Mouse (Mus musculus) midbrain, embryonic 11.5 days (tissue): ENCODE results near the gene Nek6. TPM values are rescaled to one million over a fixed set of nuclear protein-coding genes. Genes with fewer than 3 reads are reported as not detected.

Experiments
- ATAC-seq: fragments of 200-750 bp; cut with Nextera tagmentation; 2 replicates; pipeline ENCODE4 v1.8.0; 2017; ENCODE audit warnings: moderate TSS enrichment, moderate library complexity; ENCODE audit not compliant: low FRiP score
- DNase-seq: peaks from one replicate; pipeline ENCODE4 v3.0.0; 2015; ENCODE audit warnings: low spot score; ENCODE audit errors: missing footprints
- H3K27ac ChIP-seq: fragments of 300-500 bp; sonication (generic); 2 replicates; pipeline ENCODE4 v1.5.1; 2014; ENCODE audit warnings: low read depth, low read length
- H3K27me3 ChIP-seq: fragments of 300-500 bp; sonication (generic); 2 replicates; pipeline ENCODE4 v1.6.1; 2014; ENCODE audit warnings: mild to moderate bottlenecking, low read length, moderate library complexity, mixed read lengths; ENCODE audit not compliant: control insufficient read depth, insufficient read depth
- H3K36me3 ChIP-seq: fragments of 300-500 bp; sonication (generic); 2 replicates; pipeline ENCODE4 v1.6.1; 2014; ENCODE audit warnings: mild to moderate bottlenecking, low read length, moderate library complexity, mixed read lengths; ENCODE audit not compliant: control insufficient read depth, insufficient read depth
- H3K4me1 ChIP-seq: fragments of 300-500 bp; sonication (generic); 2 replicates; pipeline ENCODE4 v1.6.1; 2014; ENCODE audit warnings: low read length; ENCODE audit not compliant: control insufficient read depth, insufficient read depth
- H3K4me2 ChIP-seq: fragments of 300-500 bp; sonication (generic); 2 replicates; pipeline ENCODE4 v1.6.1; 2014; ENCODE audit warnings: mild to moderate bottlenecking, moderate library complexity
- H3K4me3 ChIP-seq: fragments of 300-500 bp; sonication (generic); 2 replicates; pipeline ENCODE4 v1.5.1; 2014; ENCODE audit warnings: low read depth, low read length
- H3K9ac ChIP-seq: fragments of 300-500 bp; sonication (generic); 2 replicates; pipeline ENCODE4 v1.6.1; 2014; ENCODE audit warnings: low read length
- H3K9me3 ChIP-seq: fragments of 300-500 bp; sonication (generic); 2 replicates; pipeline ENCODE4 v1.6.1; 2016; ENCODE audit warnings: low read length; ENCODE audit not compliant: control insufficient read depth
- WGBS: fragments of 180-500 bp; shearing (Covaris S2); extraction: QIAGEN DNeasy Blood & Tissue Kit; methylation state at CpG from one replicate; pipeline ENCODE4 v1.1.7; 2014; 5-methylcytosine and 5-hydroxymethylcytosine counted together
- polyA plus RNA-seq: library from polyadenylated mRNA; unstranded; fragments of >200 nt; fragmentation: Nextera tagmentation; extraction: Ambion mirVana; gene quantifications from 2 replicates; pipeline ENCODE4 v1.2.1, GENCODE M21; 2014

Gene Nek6
- polyA plus RNA-seq, 1 experiment from 2014 or later, result 87.3 TPM

GRCm38 (mm10) chr2:38613576-38613975, 102.1 kb downstream of the Nek6 start:
- no peaks in the 10 kb centered on the region; the same call in 1 of the 2 replicates for H3K27me3 ChIP-seq
- H3K9ac ChIP-seq, result no peak overlapping the region
- H3K36me3 ChIP-seq, result no peaks in the 10 kb centered on the region
- no peak overlapping the region for H3K27ac ChIP-seq
- no peak for ATAC-seq
- no peak overlapping the region for H3K4me2 ChIP-seq
- H3K4me3 ChIP-seq, result no peak overlapping the region
- H3K4me1 ChIP-seq, result peaks cover 28% of the 10 kb centered on the region
- no peak for DNase-seq
- H3K9me3 ChIP-seq, result no peaks in the 10 kb centered on the region
- WGBS, result 92% methylated on average over 3 of the region's 3 CpGs

- WGBS, result 87% methylated on average over 6 of the region's 6 CpGs
- Histone ChIP-seq H3K4me2 (no peak overlapping the region), H3K9me3 (no peaks in the 10 kb centered on the region), H3K4me1 (peaks cover 22% of the 10 kb centered on the region), H3K4me3 (no peak overlapping the region), H3K9ac (no peak overlapping the region), H3K27me3 (no peaks in the 10 kb centered on the region; the same call in 1 of the 2 replicates), H3K27ac (no peak overlapping the region), H3K36me3 (no peaks in the 10 kb centered on the region)
- ATAC-seq, result no peak
- DNase-seq, result no peak
Observed at GRCm38 (mm10) chr2:38614437-38614836, 103.0 kb downstream of the Nek6 start.

GRCm38 (mm10) chr2:38616072-38616471, 104.6 kb downstream of the Nek6 start:
- Histone ChIP-seq H3K36me3 (no peaks in the 10 kb centered on the region), H3K4me3 (no peak overlapping the region), H3K4me1 (peaks cover 20% of the 10 kb centered on the region), H3K27me3 (no peaks in the 10 kb centered on the region; the same call in 1 of the 2 replicates), H3K9ac (no peak overlapping the region), H3K9me3 (no peaks in the 10 kb centered on the region), H3K4me2 (no peak overlapping the region), H3K27ac (no peak overlapping the region)
- 66% methylated on average over 4 of the region's 4 CpGs for WGBS
- DNase-seq (no peak), ATAC-seq (no peak)

- H3K36me3 ChIP-seq, result no peaks in the 10 kb centered on the region
- no peak overlapping the region for H3K4me3 ChIP-seq
- H3K27ac ChIP-seq, result no peak overlapping the region
- no peak overlapping the region for H3K9ac ChIP-seq
- ATAC-seq, result no peak
- no peaks in the 10 kb centered on the region; the same call in 1 of the 2 replicates for H3K27me3 ChIP-seq
- no peaks in the 10 kb centered on the region for H3K9me3 ChIP-seq
- peaks cover 29% of the 10 kb centered on the region for H3K4me1 ChIP-seq
- no peak for DNase-seq
- no peak overlapping the region for H3K4me2 ChIP-seq
- WGBS, result 92% methylated on average over 5 of the region's 5 CpGs
Observed at GRCm38 (mm10) chr2:38616956-38617872, 105.8 kb downstream of the Nek6 start.

GRCm38 (mm10) chr2:38619777-38620176, 108.3 kb downstream of the Nek6 start:
- H3K27ac ChIP-seq, result no peak overlapping the region
- ATAC-seq (no peak), DNase-seq (no peak)
- H3K4me1 ChIP-seq, result peaks cover 29% of the 10 kb centered on the region
- H3K4me3 ChIP-seq, result no peak overlapping the region
- no peak overlapping the region for H3K4me2 ChIP-seq
- no peaks in the 10 kb centered on the region for H3K36me3 ChIP-seq
- H3K9me3 ChIP-seq, result no peaks in the 10 kb centered on the region
- 91% methylated on average over 4 of the region's 4 CpGs for WGBS
- H3K9ac ChIP-seq, result no peak overlapping the region
- no peaks in the 10 kb centered on the region; the same call in 1 of the 2 replicates for H3K27me3 ChIP-seq

GRCm38 (mm10) chr2:38621076-38621475, 109.6 kb downstream of the Nek6 start:
- Histone ChIP-seq H3K4me1 (peaks cover 21% of the 10 kb centered on the region), H3K27me3 (no peaks in the 10 kb centered on the region; the same call in 1 of the 2 replicates), H3K4me3 (no peak overlapping the region), H3K27ac (no peak overlapping the region; the same call in 1 of the 2 replicates), H3K36me3 (no peaks in the 10 kb centered on the region), H3K9ac (no peak overlapping the region), H3K9me3 (no peaks in the 10 kb centered on the region), H3K4me2 (no peak overlapping the region)
- no peak for DNase-seq
- no peak for ATAC-seq
- WGBS, result 83% methylated on average over 4 of the region's 4 CpGs

- peak; percentile 91 for DNase-seq
- WGBS, result 52% methylated on average over 6 of the region's 6 CpGs
- Histone ChIP-seq H3K9me3 (no peaks in the 10 kb centered on the region), H3K4me2 (no peak overlapping the region), H3K27me3 (no peaks in the 10 kb centered on the region; the same call in 1 of the 2 replicates), H3K4me1 (peaks cover 15% of the 10 kb centered on the region), H3K4me3 (no peak overlapping the region), H3K27ac (peak overlapping the region; percentile 58), H3K36me3 (no peaks in the 10 kb centered on the region), H3K9ac (peak overlapping the region; percentile 9; the same call in 1 of the 2 replicates)
- ATAC-seq, result peak; percentile 88
Observed at GRCm38 (mm10) chr2:38621610-38622021, 110.2 kb downstream of the Nek6 start.

GRCm38 (mm10) chr2:38623411-38623810, 112.0 kb downstream of the Nek6 start:
- Histone ChIP-seq H3K4me1 (peaks cover 13% of the 10 kb centered on the region), H3K4me3 (no peak overlapping the region), H3K27ac (no peak overlapping the region), H3K4me2 (no peak overlapping the region), H3K9ac (no peak overlapping the region), H3K36me3 (0 out of 2 replicates have a peak, but pooled peaks cover 2% of the 10 kb centered on the region), H3K9me3 (no peaks in the 10 kb centered on the region), H3K27me3 (no peaks in the 10 kb centered on the region)
- DNase-seq (no peak), ATAC-seq (no peak)
- 89% methylated on average over 3 of the region's 3 CpGs for WGBS
